Mouse (Mus musculus) neural tube, embryonic 12.5 days (tissue): ENCODE measurements at regions not wholly inside any gene's neighbourhood (a gene's known extent, or its start where the extent isn't known, plus 50 kb on each side); places are given as distances from the start of the nearest gene placed in this dataset.
A peak's percentile ranks its signal among the peaks of the same experiment; 100 is the strongest.

Experiments used
- ATAC-seq: fragments of 200-750 bp; cut with Nextera tagmentation; 2 replicates; pipeline ENCODE4 v1.8.0; 2017; ENCODE audit warnings: low read depth, mild to moderate bottlenecking, moderate TSS enrichment, moderate library complexity; ENCODE audit not compliant: low FRiP score
- H3K27ac ChIP-seq: fragments of 300-500 bp; sonication (generic); 2 replicates; pipeline ENCODE4 v1.5.1; 2016
- H3K27me3 ChIP-seq: fragments of 300-500 bp; sonication (generic); replicated peaks from 2 replicates; pipeline ENCODE4 v1.6.1; 2016; ENCODE audit warnings: mild to moderate bottlenecking
- H3K36me3 ChIP-seq: fragments of 300-500 bp; sonication (generic); 2 replicates; pipeline ENCODE4 v1.6.1; 2016; ENCODE audit warnings: mild to moderate bottlenecking
- H3K4me1 ChIP-seq: fragments of 300-500 bp; sonication (generic); 2 replicates; pipeline ENCODE4 v1.6.1; 2016
- H3K4me2 ChIP-seq: fragments of 300-500 bp; sonication (generic); replicated peaks from 2 replicates; pipeline ENCODE4 v1.6.1; 2016; ENCODE audit warnings: mild to moderate bottlenecking
- H3K4me3 ChIP-seq: fragments of 300-500 bp; sonication (generic); 2 replicates; pipeline ENCODE4 v1.5.1; 2016
- H3K9ac ChIP-seq: fragments of 300-500 bp; sonication (generic); 2 replicates; pipeline ENCODE4 v1.6.1; 2016; ENCODE audit warnings: mild to moderate bottlenecking
- H3K9me3 ChIP-seq: fragments of 300-500 bp; sonication (generic); 2 replicates; pipeline ENCODE4 v1.6.1; 2016; ENCODE audit warnings: mild to moderate bottlenecking
- WGBS: fragments of 180-500 bp; shearing (Covaris S2); methylation state at CpG from one replicate; pipeline ENCODE4 v1.1.7; 2016; 5-methylcytosine and 5-hydroxymethylcytosine counted together

DNA sequence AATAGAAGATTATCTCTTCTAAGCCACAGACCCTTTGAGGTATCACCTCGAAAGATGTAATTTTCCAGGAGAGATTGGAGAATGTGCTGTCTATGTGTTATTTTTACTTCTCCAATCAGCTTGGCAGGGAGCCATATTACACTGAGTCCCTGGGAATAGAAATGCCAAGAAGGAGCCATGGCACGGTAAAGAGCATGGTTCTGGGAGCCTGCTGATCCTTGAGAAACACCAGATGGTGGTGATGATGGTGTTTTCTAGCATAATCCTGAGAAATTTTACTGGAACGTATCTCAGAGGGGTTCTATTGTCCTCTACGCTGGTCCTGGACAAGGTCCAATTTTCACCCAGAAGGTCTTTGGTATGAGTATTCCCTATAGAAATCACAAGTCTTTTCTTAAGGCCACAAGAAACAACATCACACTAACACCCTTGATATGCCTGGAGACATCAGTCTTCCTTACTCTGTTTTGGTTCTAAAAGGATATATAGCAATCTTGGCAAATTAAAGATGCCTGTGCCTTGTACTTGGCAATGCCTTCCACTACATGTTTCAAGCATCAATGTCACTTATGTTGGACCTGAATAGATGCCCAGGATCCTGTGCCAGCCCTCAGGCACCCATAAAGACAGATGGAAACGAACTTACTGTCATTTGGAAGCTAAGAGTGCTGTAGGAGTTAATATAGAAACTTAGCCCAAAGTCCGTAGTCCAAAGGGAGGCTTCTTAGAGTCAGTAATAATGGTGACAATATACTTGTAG lies 1449.8 kb upstream of the Lrrc6 start:
- no peaks in the 10 kb centered on the region for H3K4me1 ChIP-seq
- no peaks in the 10 kb centered on the region for H3K36me3 ChIP-seq
- no peak overlapping the region for H3K4me3 ChIP-seq
- no peaks in the 10 kb centered on the region for H3K9me3 ChIP-seq
- ATAC-seq: no peak
- no peak overlapping the region for H3K4me2 ChIP-seq
- no peak overlapping the region for H3K27ac ChIP-seq
- WGBS: 87% methylated on average over 6 of the region's 6 CpGs
- H3K27me3 ChIP-seq: no peaks in the 10 kb centered on the region
- no peak overlapping the region for H3K9ac ChIP-seq

GRCm38 (mm10) chr15:67944330-67945082 lies 1443.8 kb upstream of the Lrrc6 start:
- no peak for ATAC-seq

DNA sequence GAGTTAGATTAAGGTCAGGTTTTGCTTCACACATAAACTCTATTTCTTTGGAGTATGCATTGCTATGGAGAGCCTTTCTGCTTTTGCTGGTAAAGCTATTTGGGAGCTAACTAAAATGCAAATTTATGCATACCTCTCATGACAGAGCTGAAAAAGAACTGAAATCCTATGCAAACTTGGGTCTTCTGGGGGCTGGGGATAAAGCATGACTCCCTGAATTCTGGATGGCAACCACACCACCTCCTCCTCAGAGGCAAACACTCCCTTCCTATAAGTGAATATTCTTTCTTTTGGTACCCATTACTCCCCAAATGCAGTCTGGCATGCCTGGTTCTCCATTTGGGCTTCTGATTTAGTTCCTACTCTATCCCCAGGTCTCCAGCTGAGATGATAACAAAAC lies 1442.3 kb upstream of the Lrrc6 start:
- no peak overlapping the region for H3K4me2 ChIP-seq
- no peaks in the 10 kb centered on the region for H3K4me1 ChIP-seq
- no peak overlapping the region for H3K9ac ChIP-seq
- H3K27me3 ChIP-seq: no peaks in the 10 kb centered on the region
- H3K36me3 ChIP-seq: no peaks in the 10 kb centered on the region
- H3K4me3 ChIP-seq: no peak overlapping the region
- H3K9me3 ChIP-seq: no peaks in the 10 kb centered on the region
- no peak overlapping the region for H3K27ac ChIP-seq
- ATAC-seq: no peak

More at GRCm38 (mm10) chr15:67944330-67945082, 1443.8 kb upstream of the Lrrc6 start:
- WGBS: 86% methylated on average over 3 of the region's 3 CpGs
- H3K27ac ChIP-seq: no peak overlapping the region
- no peak overlapping the region for H3K4me3 ChIP-seq
- H3K27me3 ChIP-seq: no peaks in the 10 kb centered on the region
- H3K36me3 ChIP-seq: no peaks in the 10 kb centered on the region
- no peak overlapping the region for H3K9ac ChIP-seq
- no peak overlapping the region for H3K4me2 ChIP-seq
- H3K9me3 ChIP-seq: no peaks in the 10 kb centered on the region
- H3K4me1 ChIP-seq: no peaks in the 10 kb centered on the region

DNA sequence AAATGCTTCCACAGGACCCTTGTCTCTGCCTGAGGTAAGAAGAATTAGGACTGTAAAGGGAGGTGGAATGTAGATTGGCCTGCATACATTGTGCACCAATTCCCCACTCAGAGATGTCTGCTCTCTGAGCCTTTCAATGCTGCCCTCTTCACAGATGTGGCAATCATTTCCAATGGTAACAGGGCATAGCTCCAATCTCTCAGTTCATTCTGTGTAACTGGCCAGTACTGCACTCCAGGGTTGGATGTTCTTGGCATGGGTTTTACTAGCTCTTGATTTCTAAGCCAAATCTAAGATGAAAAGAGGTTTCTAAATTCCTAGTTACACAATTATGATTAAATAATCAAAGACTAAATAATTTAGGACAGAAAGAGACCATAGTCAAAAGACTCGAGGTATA lies 1439.8 kb upstream of the Lrrc6 start:
- no peak for ATAC-seq
- WGBS: 85% methylated on average over 1 of the region's 1 CpGs
- Histone ChIP-seq H3K9me3 (no peaks in the 10 kb centered on the region), H3K4me2 (no peak overlapping the region), H3K36me3 (no peaks in the 10 kb centered on the region), H3K4me3 (no peak overlapping the region), H3K27ac (no peak overlapping the region), H3K27me3 (no peaks in the 10 kb centered on the region), H3K9ac (no peak overlapping the region), H3K4me1 (no peaks in the 10 kb centered on the region)

DNA sequence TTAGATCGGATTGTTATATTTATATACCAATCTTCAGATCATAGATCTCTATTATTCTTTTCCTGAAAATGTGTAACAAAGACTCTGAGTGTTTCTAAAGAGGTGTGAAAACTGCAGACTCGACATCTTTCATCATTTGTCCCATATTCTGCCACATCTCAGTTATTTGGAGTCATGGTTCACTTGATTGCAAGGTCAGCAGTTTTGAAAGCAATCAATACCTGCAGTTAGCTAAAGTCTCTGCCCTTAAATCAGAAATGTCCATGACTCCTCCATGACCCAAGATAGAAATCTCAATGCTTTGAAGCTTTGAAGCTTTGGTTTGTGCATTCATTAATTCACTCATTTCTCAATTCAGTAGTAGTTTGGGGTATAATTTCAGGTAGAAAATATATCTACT lies 1424.2 kb upstream of the Lrrc6 start:
- ATAC-seq: no peak; the same call in 1 of the 2 replicates
- Histone ChIP-seq H3K9ac (no peak overlapping the region), H3K4me2 (no peak overlapping the region), H3K27ac (no peak overlapping the region), H3K27me3 (no peaks in the 10 kb centered on the region), H3K9me3 (no peaks in the 10 kb centered on the region), H3K4me1 (no peaks in the 10 kb centered on the region), H3K4me3 (no peak overlapping the region), H3K36me3 (no peaks in the 10 kb centered on the region)
- 74% methylated on average over 2 of the region's 2 CpGs for WGBS

- no peak overlapping the region for H3K9ac ChIP-seq
- no peak overlapping the region for H3K27ac ChIP-seq
- no peak for ATAC-seq
- H3K4me3 ChIP-seq: no peak overlapping the region
- H3K4me1 ChIP-seq: no peaks in the 10 kb centered on the region
- WGBS: 90% methylated on average over 2 of the region's 2 CpGs
- no peak overlapping the region for H3K4me2 ChIP-seq
- no peaks in the 10 kb centered on the region for H3K27me3 ChIP-seq
- no peaks in the 10 kb centered on the region for H3K36me3 ChIP-seq
- no peaks in the 10 kb centered on the region for H3K9me3 ChIP-seq
Observed at GRCm38 (mm10) chr15:67907034-67907433, 1406.3 kb upstream of the Lrrc6 start.

DNA sequence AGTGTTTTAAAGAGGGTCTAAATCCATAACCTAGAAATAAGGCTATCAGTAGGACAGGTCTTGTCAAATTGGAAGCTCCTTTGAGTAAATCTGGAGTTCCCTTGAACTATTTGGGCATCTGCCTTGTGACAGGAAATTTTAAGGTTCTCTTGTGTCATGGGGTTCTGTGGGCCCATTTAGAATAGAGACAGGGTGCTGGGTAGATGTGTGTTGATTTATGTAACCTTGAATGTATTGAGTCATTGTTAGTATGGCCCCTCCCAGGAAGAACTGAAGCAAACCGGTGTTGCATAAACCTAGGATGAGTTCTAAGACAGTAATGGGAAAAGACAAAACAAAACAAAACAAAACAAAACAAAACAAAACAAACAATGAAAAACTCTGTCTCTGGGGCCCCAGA lies 1404.6 kb upstream of the Lrrc6 start:
- Histone ChIP-seq H3K9ac (no peak overlapping the region), H3K27ac (no peak overlapping the region), H3K9me3 (no peaks in the 10 kb centered on the region), H3K4me2 (no peak overlapping the region), H3K4me1 (no peaks in the 10 kb centered on the region), H3K4me3 (no peak overlapping the region), H3K27me3 (no peaks in the 10 kb centered on the region), H3K36me3 (no peaks in the 10 kb centered on the region)
- no peak for ATAC-seq
- WGBS: 86% methylated on average over 1 of the region's 1 CpGs

DNA sequence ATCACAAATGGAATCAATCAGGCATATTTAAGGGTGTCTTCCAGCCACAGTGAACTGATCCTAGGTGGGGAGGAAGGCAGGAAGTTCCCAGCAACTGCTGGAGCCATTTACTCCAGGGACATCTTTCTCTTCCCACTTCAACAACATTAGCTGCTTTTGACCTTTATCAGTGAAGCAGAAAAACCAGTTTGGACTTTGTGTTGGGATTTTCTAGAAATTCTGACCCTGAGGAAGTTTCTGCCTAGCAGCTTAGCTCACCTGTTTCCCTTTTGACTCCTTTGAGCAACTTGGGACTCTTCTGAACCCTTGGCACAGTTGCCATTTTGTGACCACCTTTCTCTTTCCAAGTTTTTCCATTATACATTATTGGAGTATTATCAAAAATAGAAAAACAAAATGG lies 1403.9 kb upstream of the Lrrc6 start:
- no peak overlapping the region for H3K4me3 ChIP-seq
- no peaks in the 10 kb centered on the region for H3K9me3 ChIP-seq
- no peaks in the 10 kb centered on the region for H3K4me1 ChIP-seq
- no peak for ATAC-seq
- no peaks in the 10 kb centered on the region for H3K36me3 ChIP-seq
- no peak overlapping the region for H3K4me2 ChIP-seq
- H3K27me3 ChIP-seq: no peaks in the 10 kb centered on the region
- no peak overlapping the region for H3K27ac ChIP-seq
- no peak overlapping the region for H3K9ac ChIP-seq

DNA sequence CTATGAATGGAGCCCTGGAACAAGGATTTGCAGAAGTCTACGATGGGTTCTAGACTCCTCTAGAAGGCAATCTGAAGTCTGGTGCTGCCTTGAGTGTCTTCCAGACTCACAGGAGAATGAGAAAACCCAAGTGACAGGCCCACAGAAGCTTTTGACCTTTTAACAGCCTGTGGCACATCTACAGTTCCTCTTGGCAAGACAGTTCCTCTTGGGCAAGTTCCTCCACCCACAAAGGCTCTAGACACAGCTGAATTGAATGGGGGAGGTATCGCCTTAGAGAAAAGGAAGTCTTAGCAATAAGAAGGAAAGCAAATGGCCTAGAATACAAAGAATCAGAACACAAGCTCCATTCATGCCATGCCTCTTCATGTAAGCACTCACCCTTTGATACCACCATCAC lies 1402.3 kb upstream of the Lrrc6 start:
- no peak overlapping the region for H3K9ac ChIP-seq
- H3K27ac ChIP-seq: no peak overlapping the region
- no peak overlapping the region for H3K4me3 ChIP-seq
- H3K4me2 ChIP-seq: no peak overlapping the region
- no peaks in the 10 kb centered on the region for H3K27me3 ChIP-seq
- H3K36me3 ChIP-seq: no peaks in the 10 kb centered on the region
- ATAC-seq: no peak
- H3K9me3 ChIP-seq: no peaks in the 10 kb centered on the region
- H3K4me1 ChIP-seq: no peaks in the 10 kb centered on the region
- 93% methylated on average over 2 of the region's 2 CpGs for WGBS

DNA sequence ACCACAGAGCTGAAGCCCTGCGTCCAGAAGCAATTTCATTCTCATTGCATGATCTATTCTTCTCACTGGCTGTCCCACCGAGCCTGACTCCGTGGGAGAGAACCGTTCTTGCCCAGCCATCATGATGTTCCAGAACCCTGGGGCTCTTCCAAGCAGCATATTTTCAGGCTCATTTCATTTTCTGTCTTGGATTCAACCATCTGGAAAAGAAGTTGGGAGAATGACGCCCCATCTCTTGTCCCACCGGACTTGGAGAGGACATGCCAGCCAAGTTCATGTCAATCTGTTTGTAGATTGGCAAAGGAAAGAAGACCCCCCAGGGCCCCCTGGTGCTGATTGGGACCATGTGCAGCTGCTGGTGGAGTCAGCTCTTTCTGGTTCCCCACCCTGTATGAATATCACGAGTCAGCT lies 1400.5 kb upstream of the Lrrc6 start:
- Histone ChIP-seq H3K36me3 (no peaks in the 10 kb centered on the region), H3K4me2 (no peak overlapping the region), H3K4me3 (no peak overlapping the region), H3K9me3 (no peaks in the 10 kb centered on the region), H3K27me3 (no peaks in the 10 kb centered on the region), H3K27ac (no peak overlapping the region), H3K4me1 (no peaks in the 10 kb centered on the region), H3K9ac (no peak overlapping the region)
- no peak for ATAC-seq
- 78% methylated on average over 7 of the region's 7 CpGs for WGBS

DNA sequence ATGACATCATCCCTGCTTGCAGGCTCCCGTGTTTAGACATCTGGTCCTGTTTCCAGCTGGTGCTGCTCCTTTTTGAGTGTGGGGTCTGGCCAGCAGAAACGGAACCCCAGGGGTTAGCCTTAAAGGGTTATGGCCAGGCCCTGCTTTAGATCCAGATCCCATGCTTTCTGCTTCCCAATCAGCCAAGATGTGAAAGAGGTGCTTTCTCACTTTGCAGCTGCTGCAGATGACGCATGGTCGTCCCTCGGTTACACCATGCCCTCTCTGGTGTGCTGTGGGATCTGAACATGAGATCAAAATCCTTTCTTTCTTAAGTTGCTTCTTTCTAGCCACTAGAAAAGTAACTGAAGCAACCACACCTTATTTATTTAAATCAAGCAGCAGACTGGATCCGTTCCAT lies 1399.1 kb upstream of the Lrrc6 start:
- 78% methylated on average over 6 of the region's 6 CpGs for WGBS
- H3K9me3 ChIP-seq: no peaks in the 10 kb centered on the region
- no peak for ATAC-seq

DNA sequence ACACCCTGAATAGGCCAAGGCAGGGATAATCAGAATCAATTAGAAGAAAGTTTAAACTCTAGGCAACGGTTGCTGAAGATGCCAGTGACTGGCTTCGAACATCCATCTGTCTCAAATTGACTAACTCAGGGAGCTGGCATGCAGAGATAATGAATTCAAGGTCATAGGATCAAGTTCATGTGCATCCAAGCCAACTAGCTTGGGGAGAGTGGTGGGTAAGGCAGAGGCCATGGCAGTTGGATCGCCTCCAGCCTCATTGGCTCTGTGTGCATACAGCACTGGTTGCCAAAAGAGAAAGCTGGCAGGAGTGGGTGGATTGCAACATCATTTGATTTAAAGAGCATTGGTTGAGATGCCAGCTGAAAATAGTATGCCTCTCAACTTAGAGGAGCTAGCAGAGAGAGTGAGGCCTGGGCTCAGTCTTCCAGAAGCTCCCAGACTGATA lies 1398.3 kb upstream of the Lrrc6 start:
- Histone ChIP-seq H3K9me3 (no peaks in the 10 kb centered on the region), H3K4me2 (no peak overlapping the region), H3K4me1 (no peaks in the 10 kb centered on the region), H3K27ac (no peak overlapping the region), H3K9ac (no peak overlapping the region), H3K4me3 (no peak overlapping the region), H3K27me3 (no peaks in the 10 kb centered on the region), H3K36me3 (no peaks in the 10 kb centered on the region)
- no peak for ATAC-seq
- 67% methylated on average over 3 of the region's 3 CpGs for WGBS

More for the DNA sequence above, 1399.1 kb upstream of the Lrrc6 start:
- no peaks in the 10 kb centered on the region for H3K4me1 ChIP-seq
- no peak overlapping the region for H3K9ac ChIP-seq
- H3K4me2 ChIP-seq: no peak overlapping the region
- H3K4me3 ChIP-seq: no peak overlapping the region
- no peaks in the 10 kb centered on the region for H3K27me3 ChIP-seq
- no peaks in the 10 kb centered on the region for H3K36me3 ChIP-seq
- no peak overlapping the region for H3K27ac ChIP-seq

DNA sequence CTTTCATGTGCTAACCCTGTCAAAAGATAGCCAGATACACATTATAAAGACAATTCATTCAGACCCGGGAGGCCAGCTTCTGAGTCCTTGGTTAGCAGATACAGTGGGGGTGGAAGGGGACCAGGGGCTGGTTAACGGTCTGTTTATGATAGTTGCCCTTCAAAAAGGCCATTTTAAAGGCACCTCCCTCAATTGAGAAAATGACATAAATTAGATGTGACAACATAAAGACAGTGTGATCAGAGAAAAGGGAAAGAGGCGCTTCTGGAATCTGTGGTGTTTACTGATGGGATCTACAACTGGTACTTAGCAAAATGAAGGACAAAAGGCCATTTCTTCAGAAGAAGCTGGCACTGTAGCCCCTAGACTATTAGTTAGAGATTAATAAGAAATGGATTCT lies 1391.4 kb upstream of the Lrrc6 start:
- H3K9ac ChIP-seq: no peak overlapping the region
- WGBS: 35% methylated on average over 3 of the region's 3 CpGs
- no peak overlapping the region for H3K4me3 ChIP-seq
- no peak overlapping the region for H3K4me2 ChIP-seq
- no peaks in the 10 kb centered on the region for H3K36me3 ChIP-seq
- H3K27ac ChIP-seq: no peak overlapping the region
- H3K27me3 ChIP-seq: no peaks in the 10 kb centered on the region
- ATAC-seq: peak; percentile 17; the same call in 1 of the 2 replicates
- 0 out of 2 replicates have a peak, but pooled peaks cover 6% of the 10 kb centered on the region for H3K4me1 ChIP-seq
- no peaks in the 10 kb centered on the region for H3K9me3 ChIP-seq
